Mouse (Mus musculus) megakaryocyte-erythroid progenitor cell, adult 5-6 weeks (primary cell): Measurements from ENCODE around the gene Nf1. TPM values are rescaled to one million over a fixed set of nuclear protein-coding genes. Genes with fewer than 3 reads are reported as not detected.

Experiments
- ATAC-seq: replicated peaks from 2 replicates; pipeline ENCODE4 v1.8.0; 2016; ENCODE audit warnings: mild to moderate bottlenecking, inconsistent platforms; ENCODE audit not compliant: severe bottlenecking, poor library complexity, low FRiP score, low TSS enrichment
- total RNA-seq, 2 experiments: library from RNA; stranded (forward) in 1 of 2; stranded (reverse) in 1 of 2; fragments of 200-1000, 215-1000 nt in 1 of 2; fragments of >200 nt in 1 of 2; fragmentation: Nextera tagmentation in 1 of 2; gene quantifications; 2 replicates each; pipeline ENCODE4 v1.2.3; 2014 to 2017

Gene Nf1
- total RNA-seq, 2 experiments from 2014 or later, result 10.6 to 23.3 TPM

GRCm38 (mm10) chr11:79568197-79568911 is 228.9 kb downstream of the Nf1 start:
- ATAC-seq, result no peak

- ATAC-seq, result no peak
These were observed 230.8 kb downstream of the Nf1 start for GRCm38 (mm10) chr11:79570319-79570718.

DNA sequence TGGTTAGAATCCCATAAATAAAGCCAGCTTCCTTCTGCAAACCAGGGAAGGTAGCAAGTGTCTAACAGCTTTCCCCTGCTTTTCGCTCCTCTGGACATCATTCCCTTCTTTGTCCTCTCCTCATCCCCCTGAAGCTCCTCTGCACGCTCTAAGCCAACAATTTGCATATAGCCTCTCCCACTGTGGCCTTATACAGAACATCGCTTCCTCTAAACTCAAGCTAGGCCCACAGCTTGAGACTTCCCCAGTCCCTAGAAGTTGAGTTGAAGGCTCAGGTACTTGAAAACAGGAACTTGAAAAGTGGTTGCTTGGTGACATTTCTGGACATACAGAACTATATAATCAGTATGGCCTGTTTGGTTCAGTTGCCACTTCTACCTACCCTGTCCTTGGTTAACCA is 234.3 kb downstream of the Nf1 start:
- ATAC-seq, result no peak

- no peak for ATAC-seq
These were observed 236.0 kb downstream of the Nf1 start for GRCm38 (mm10) chr11:79575383-79576073.

DNA sequence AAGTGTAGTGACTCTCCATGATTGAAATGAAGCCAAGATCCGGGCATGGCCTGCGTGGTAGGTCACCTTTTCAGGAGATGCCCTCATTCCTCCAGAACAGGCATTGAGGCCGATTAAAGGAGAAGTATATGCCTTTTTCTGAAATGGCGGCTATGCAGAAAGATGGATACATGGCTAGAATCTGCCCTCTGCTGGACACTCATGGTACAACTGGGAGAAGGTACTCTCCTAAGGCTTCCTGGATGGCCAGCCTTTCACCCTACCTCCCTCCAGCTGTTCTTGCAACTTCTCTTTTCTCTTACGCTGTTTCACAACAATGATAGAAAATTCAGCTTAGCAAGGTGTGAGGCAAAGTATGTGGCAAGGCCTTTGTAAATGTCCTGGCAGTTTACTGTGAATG is 238.2 kb downstream of the Nf1 start:
- ATAC-seq, result peak; percentile 79

GRCm38 (mm10) chr11:79580660-79581059 is 241.2 kb downstream of the Nf1 start:
- no peak for ATAC-seq

DNA sequence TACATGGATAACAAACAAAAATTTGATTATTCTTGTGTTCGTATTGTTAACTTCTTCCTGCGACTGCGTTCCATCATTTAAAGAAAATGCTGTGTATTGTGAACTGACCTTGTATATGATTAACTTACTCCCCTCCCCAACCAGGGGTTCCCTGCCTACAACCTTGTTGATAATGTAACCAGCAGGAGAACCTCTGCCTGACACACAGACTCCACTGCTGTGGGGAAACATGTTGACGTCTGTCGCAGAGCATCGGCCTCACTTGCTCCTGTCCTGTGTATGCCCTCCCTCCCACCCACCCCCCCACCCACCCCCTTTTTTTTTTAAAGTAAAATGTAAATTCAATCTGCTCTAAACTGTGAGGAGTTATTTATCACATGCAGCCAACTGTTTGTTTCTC is 241.8 kb downstream of the Nf1 start:
- ATAC-seq, result no peak

GRCm38 (mm10) chr11:79584191-79584590 is 244.7 kb downstream of the Nf1 start:
- ATAC-seq, result peak; percentile 78

DNA sequence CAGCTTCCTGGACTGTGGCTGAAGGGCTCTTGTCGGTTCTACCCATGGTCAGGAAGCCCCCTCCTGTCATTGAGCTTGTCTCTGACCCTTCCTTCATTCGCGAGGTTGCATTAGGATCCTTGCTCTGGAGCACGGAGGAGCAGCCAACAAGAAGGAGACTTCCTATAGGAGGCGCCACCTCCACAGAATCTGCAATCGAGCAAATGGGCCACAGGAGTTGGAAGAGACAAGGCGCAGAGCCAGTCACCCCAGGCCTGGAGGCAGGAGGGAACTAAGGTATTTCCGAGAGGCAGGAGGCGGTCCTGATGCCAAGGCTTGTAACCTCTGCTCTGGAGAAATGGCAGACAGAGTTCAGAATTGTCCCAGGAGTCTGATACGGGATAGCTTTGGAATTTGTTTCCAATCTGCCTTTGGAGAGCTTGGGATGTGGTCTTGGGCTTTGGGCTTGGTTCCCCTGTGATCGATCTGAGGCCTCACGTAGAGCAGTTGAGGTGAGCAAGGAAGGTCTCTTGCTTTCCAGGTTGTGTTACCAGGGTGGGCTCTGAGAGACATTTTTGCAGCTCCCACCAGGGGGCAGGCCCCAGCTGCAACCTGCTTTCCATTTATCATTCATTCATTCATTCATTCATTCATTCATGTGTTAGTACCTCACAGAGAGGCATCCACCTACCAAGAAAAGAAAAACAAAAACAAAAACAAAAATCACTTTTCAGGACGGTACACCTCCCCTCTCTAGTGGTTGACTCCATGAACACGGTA is 250.0 kb downstream of the Nf1 start:
- ATAC-seq, result no peak

DNA sequence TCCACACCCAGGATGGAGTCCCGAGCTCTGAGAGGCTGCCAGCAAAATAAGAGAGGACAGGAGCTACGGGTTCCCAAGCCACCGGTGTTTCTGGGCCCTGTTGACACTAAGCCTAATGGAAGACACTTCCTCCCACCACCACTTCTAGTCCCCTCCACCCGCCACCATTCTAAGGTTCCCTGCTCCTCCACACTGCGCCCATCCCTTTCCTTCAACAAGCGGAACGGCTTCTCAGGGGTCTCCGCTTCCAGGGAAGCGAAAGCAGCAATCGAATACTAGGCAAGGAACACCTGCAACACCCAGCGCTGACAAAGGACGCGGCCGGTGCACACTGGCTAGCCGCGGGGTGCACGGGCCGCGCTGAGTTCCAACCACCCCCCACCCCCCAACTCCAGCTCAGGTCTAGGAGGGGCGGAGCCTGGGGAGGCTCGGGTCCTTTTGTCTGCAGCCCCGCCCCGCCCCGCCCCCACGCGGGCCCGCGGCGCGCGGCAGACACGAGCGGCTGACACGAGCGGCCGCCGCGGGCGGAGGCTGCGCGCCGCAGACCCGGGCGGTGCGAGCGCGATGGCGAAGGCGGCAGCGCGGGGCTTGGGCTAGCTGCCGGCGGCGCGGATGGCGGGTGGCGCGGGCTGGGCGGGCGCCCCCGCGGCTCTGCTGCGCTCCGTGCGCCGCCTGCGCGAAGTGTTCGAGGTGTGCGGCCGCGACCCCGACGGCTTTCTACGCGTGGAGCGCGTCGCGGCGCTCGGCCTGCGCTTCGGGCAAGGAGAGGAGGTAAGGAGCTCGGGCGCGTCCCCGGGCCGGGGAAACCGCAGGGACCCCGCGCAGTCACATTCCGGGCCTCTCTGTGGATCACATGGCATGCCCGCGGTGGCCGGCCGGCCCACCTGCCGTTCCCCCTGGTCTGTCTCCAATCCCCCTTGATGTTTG is 251.4 kb downstream of the Nf1 start, which contains the start of gene Rab11fip4:
TSS of gene Rab11fip4 (plus strand) at position 549 of the 927 bp plus-strand sequence.
- ATAC-seq, result no peak

GRCm38 (mm10) chr11:79591591-79591975 is 252.1 kb downstream of the Nf1 start:
- no peak for ATAC-seq

GRCm38 (mm10) chr11:79593495-79593894 is 254.0 kb downstream of the Nf1 start:
- ATAC-seq, result no peak

GRCm38 (mm10) chr11:79610454-79610853 is 271.0 kb downstream of the Nf1 start:
- no peak for ATAC-seq

DNA sequence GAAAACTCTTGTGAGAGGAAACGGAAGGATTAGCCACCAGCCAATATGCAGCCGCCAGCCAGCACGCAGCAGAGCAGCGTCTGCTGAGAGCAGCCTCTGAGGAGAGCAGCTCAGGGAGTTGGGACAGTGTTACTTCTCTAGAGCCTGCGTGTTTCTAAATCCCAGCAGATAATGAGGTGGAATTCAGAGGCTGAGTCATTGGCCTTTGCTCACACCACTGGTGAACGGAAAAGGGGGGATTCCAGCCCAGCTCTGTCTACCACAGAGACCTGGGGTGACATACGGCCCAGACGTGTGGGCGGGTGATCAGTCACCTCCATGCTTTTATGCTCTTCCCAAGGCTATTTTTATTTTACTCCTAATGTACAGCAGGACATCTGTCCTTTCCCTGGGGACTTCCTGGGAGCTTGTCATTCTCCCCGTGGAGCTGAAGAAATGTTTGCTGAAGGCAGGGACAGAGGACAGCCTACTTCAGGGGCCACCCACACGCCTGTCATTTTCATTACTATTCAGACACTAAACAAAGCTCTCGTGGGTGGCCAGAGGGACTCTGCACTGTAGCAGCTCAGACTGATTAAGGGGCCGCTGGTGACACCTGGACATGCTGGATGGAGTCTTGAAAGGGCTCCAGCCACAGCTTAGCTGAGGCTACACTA is 271.6 kb downstream of the Nf1 start:
- no peak for ATAC-seq

DNA sequence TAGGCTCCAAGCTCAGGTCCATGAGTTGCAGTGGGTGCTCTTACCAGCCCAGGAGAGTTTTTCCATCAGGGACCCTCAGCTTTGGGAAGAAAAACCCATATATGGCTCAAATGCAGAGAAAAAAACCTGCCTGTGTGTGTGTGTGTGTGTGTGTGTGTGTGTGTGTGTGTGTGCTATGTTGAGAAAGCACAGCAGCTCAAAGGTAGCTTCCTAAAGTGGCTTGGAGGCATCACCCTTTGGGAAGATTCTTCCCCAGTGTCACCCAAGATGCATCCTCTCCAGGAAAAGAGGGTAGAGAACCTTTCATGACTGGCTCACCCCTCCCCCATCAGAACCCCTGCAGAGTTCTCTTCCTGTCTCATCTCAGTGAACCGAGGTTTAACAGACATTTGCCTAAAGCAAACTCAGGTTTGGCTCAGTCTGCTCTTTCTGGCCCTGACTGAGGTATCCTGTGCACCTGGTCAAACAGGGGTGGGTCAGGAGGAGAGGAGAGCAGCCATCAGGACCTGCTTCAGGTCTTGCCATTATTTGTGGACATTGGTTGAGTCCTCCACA is 272.6 kb downstream of the Nf1 start:
- no peak for ATAC-seq

GRCm38 (mm10) chr11:79613084-79613483 is 273.6 kb downstream of the Nf1 start:
- ATAC-seq, result no peak

DNA sequence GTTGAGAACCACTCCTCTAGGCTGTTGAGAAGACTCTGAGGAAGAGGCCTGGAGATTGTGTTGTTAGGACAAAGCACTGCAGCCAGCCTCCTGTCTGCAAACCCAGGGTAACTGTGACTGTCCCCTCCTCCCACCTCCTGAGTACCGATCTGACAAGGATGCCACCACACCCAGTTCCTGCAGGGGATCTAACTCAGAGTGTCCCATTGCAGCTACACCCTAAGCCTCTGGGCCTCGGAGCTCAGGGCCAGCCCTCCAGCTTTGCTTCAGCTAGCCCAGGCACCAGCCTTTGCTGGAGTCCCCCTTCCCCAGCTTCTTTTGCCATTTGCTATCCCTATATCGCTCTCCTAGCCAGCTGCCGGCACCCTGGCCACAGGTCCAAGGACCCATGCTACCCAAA is 274.2 kb downstream of the Nf1 start:
- no peak for ATAC-seq

DNA sequence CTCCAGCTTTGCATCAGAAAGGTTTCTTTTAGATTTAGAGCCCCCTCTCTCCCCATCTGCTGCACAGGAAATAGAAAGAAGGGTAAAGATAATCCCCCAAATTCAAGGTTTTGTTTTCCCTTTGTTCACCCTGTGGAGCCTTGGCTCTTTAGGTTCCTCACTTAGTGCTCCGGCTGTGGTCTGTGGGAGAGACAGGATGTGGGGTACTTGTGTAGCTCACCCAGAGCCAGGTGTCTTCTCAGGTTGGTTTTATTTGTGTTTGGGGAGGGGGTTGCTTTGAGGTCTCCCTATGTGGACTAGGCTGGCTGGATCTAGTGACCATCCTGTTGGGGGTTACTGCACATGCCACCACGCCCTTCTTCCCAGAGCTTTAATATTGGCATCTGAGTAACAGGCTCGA is 275.4 kb downstream of the Nf1 start:
- ATAC-seq, result no peak

- ATAC-seq, result no peak
These were observed 276.4 kb downstream of the Nf1 start for GRCm38 (mm10) chr11:79615871-79616270.
